Mouse (Mus musculus) ovary, postnatal 14 days (tissue): ENCODE results near the gene Ldlrad3.

Experiments
- DNase-seq: peaks from one replicate; pipeline ENCODE4 v3.0.0; 2022; ENCODE audit warnings: low spot score

Gene Ldlrad3

DNA sequence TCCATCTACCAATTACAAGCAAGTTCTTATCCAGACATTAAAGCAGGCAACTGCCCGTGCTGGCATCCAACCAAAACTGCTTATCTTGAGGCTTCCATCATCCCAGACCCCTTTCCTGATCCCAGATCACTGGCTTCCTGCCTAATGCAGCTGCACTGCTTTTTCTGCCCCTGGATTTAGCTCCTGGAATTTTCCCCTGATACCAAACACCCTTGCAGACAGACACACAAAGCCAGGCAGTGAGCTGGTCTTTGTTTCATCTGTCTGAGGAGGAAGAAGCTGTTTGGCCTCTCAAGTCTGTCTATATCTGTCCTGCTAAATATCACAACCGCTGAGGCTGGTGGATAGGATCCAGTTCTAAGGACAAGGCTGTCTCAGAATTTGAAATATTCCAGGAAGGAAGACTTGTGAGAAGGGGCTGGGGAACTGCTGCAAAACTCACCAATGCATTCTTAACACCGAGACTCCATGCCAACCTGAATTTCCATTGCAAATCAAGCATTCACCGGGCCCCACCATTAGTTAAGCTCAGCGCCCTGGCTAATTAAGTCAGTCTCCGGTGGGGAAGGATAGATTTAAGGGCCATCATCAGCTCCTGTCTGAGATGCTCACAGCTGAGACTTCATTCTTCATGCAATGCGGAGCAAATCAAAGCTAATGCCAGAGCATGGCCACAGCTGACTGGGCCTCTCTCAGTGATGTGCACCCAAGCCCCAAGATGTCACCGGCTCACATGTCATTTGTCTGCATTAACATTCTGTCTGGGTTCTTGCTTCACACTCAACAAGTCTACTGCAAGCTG, 183.0 kb downstream of the Ldlrad3 start:
- DNase-seq = no peak

DNA sequence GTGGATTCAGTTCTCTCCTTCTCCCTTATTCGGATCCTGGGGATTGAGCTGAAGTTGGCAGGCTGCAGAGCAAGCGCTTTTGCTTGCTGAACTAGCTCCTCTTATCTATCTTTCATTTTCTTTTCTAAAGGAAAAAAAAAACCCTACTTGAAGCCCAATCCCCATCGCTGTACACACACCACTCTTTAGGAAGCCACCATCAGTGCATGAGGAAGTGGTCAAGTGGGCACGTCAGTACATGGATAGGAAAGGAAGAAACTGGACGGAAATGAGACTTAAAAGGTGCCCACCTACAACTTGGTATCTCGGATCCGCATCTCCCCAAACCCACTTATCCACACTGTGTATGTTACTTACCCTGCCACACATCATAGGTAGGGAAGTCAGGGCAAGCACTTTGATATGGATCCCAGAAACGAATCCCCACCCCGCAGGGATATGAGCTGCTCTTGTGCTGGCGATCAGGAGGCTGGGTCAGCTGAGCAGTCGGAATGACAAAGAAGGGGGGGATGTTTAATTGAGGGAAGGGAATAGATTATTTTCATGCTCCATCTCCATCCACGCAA, 183.7 kb downstream of the Ldlrad3 start:
- DNase-seq = no peak

DNA sequence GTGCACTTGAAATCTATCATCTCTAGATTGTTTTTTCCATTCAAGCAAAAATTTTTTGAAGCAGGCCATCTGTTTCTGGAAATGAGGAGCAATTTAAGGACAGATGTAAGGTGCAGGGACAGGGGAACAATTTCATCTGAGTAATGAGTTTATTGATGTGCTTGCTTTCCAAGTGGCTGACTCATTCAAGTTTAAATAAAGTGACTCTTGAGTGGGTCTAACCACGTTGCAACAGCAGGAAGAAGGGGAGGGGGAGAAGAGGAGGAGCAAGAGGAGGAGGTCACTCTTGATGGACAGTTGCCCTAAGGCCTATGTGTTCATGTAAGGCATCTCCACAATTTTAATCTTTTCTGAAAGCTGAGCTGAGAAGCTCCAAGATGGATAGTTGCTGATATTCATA, 184.5 kb downstream of the Ldlrad3 start:
- DNase-seq = no peak

DNA sequence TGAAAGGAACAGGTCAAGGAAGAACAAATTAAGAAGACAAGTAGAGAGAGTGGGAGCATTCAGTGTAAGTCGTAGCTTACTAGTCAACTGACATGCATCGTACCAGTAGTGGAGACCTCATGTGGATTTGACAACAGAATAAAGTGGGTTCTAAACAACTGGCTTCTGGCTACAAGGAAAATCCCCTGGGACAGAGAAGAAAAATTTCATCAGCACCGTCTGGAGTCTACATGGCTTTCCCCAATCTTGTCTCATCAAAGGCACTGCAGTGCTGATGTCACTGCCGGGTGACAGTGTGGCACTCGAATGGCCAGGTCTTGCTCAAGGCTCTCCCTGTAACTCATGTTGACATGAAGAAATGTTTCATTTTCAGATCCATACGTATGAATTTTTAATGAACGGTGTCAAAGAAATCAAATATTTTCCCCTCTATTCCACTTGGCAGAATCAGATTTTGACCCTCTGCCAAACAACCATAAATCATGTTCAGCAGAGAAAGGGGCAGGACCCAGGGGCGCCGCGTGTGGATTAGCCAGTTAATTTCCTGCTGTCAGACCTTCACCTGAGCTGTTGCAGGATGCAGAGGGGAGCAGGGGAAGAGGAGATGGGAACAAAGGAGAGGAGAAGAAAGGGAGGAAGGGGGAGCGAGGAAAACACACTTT, 187.1 kb downstream of the Ldlrad3 start:
- no peak for DNase-seq

DNA sequence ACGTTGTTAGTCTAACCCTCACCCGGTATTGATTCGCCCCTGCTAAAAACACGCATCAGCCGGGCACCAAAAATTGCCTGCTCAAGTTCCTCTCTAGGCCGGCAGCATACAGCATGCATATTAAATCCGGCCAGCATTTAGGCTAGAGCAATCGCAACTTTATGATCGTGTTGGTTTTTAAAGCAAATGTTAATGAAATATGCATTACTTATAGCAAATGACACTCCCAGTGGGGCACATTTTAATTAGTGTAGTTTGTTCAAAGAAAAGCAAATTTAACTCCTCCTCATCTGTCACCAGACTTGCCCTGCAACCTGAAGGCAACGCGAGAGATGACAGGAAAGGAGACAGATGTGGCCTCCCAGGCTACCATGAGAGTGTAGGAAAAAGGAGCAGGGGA, 189.2 kb downstream of the Ldlrad3 start:
- no peak for DNase-seq

DNA sequence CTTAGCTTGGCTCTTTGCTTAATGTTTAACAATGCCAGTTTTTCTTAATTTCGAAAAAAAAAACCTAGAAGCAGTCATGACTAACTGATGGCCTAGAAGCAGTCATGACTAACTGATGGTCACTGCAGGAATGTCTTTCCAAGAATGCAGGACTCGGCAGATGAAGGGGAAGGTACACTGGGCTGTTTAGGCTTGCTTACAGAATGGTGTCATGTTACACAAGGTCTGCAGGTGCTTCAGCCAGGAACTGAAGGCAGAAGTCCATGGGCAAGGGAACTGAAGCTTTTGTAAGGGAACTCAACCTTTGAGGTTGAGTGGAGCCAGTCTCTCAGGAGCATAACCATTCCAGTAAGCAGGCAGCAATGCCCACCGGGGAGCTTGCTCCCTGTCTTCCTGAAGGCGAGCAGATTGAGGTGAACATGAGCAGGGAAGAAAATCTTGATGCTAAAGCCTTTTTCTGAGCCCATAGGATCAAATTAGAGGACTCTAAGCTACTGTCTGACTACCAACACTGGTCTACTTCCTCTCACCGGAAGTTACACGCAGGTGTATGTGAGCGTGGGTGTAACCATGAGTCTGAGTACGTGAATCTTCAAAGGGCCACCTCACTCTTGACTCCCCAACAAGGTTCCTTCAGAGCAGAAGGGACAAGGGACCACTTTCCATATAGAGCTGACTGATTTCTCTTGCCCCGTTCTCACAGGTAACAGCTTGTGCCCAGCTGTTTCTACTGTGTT, 193.4 kb downstream of the Ldlrad3 start:
- no peak for DNase-seq

DNA sequence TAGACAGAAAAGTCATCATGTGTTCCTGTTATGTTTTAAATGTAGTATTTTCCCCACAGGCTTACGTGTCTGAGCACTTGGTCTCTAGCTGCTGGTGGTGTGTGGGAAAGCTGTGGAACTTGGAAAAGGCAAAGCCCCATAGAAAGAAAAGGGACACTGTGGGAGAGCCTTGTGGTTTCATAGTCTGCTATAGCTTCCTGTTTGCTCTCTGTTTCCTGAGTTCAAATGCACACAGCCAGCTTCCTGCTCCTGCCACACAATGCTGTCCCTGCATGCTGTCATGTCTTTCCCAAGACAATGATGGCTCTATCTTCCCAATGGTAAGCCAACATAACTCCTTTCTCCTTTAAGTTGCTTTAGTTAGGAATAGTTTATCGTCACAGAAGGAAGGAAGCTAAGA, 194.5 kb downstream of the Ldlrad3 start:
- DNase-seq = no peak

DNA sequence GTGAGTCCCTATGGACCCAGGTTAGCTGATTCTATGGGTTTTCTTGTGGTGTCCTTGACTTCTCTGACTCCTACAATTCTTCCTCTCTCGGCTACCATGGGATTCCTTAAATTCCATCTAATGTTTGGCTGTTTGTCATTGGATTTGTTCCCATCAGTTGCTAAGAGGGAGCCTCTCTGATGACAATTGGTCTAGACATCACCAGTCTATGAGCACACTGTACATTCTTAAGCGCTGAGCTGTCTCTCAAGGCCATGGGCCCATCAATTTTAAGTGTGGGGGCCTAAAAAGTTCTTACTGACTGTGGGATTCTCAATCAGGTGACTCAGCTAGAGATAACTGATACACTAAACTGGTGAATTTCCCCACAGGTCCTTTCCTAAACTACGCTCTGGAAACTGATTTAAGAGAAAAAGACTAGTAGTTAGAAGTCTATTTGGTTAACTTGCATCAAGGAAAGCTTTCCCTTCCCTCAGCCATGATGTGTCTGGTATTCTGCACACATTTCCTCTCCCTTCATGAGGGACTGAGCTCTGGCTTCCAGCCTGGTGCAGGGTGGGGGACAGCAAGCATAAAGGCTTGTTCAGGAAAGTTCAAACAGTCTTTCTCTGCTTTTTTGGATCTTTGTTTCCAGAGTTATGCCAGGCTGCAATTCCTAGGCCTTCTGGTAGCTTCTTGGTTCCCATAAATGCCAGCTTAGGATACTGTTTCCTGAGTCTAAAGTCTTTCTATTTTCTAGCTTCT, 199.7 kb downstream of the Ldlrad3 start:
- DNase-seq = no peak

DNA sequence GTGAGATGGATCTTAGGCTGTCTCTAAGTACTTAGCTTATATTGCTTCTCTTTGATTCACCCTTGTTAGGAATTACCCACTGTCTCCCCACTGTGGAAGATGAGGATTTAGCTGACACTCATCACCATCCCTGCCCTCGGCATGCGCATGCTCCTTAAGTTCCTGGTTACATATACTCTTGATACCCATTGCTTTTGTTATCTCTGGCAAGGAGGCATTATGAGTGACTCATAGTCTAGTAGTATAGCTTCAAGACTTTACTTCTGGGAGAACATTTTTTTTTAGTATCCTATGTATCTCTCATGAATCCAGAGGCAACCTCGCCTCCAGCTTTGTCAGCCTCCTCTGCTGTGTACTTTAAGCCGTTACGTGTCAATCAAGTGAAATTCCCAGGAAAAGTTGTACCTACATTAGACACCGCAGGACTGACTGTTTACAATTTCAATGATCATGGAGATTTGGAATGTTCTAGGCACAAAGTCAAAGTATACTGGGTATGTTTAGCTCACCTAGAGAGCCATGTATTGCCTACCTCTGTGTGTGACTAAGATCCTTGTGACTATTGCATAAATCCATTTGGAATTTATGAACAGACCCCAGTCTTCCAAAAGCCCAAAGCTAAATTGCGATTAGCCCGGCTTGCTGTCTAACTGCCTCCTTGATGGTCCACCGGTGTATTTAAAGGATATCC, 202.2 kb downstream of the Ldlrad3 start:
- DNase-seq = no peak

DNA sequence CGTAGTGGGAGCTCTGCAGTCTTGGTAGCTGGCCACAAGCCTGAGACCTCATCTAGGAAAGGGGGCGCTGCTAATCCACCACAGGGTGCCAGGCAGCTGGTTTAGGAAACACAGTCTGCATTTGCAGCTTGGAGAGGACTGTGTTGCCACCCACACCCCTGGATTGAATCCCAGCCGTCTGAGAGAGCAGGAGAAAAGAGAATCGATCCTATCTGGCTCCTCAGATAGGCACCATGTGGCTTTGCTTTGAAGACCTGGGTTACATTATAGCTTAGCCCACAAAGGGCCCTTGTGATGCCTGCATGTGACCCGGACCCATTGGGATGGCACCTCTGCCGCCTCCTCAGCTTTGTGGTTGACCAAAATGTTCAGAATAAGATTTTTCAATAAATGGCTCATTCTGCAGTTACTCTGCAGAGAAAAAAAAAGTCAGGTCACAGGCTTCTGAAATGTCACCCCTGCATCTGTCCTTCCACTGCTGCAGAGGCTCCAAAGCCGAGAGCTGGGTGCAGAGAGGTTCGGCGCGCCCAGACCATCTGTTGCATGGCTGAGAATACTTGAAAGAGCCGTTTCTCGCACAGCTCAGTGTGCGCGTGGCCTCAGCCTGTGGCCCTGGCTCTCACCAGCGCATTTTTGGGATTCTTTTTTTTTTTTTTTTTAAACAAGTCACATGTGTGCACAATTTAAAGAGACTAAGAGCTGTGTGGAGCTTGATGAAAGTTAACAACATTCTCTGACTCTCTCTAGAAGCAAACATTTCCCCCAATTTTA, 202.9 kb downstream of the Ldlrad3 start:
- no peak for DNase-seq

DNA sequence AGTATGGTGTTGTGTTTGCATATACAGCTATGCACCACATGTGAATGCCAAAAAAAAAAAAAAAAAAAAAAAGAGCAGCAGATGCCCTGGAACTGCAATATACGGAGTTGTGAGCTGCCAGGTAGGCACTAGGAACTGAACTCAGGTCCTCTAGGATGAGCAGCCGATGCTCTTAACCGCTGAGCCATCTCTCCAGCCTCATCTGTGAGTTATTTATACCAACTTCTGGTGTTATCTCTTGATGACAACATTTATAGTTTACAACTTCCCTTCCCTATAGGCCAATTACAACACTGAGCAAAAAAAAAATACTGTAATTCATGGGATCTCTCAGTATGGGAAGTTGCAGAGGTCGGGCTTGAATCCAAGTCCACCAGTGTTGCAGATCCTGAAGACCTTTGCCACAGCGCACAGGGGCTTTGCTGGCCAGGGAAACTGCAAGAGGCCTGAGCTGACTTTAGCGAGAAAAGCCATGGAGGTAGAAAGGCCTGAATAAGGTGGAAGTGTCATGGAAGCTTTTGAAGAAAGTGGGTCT, 204.2 kb downstream of the Ldlrad3 start:
- no peak for DNase-seq

DNA sequence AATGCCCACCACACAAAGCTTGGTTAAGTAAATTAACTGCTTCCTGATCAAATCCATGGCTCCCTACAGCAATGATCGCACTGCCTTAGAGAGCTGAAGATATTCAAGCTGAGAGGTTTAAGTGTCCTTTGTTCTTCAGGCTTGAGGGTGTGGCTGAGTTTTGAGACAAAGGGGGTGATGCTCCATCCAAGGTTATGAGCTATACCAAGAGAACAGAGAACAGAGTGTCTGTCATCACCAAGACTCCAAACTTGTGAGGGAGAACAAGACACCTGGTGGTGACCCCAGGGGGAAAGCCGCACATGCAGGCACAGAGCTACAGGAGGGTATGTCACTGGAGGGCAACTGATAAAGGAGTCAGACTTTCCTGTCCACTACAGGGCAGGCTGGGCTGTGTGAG, 205.0 kb downstream of the Ldlrad3 start:
- no peak for DNase-seq

DNA sequence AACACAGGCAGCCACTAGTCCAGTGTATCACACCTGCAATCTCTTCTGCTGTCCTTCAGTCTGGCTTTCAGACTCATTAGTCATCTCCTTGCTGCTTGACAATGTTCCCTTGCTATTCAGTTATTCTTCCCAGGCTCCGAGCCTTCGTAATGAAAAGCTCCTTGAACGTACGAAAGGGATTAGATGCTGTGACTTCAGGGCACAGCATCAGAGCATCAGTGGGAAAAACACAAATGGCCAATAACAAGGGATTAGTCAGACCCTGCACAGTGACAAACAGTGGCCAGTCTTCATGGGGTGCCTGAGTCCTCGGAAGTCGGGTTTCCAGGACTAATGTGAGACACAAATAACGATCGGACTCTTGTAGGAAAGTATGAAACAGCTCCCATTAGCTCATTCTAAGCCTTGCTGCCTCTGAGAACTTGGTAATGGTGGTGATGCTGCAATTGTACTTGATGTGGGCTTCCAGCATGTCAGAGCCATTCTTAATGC, 205.7 kb downstream of the Ldlrad3 start:
- DNase-seq = no peak

DNA sequence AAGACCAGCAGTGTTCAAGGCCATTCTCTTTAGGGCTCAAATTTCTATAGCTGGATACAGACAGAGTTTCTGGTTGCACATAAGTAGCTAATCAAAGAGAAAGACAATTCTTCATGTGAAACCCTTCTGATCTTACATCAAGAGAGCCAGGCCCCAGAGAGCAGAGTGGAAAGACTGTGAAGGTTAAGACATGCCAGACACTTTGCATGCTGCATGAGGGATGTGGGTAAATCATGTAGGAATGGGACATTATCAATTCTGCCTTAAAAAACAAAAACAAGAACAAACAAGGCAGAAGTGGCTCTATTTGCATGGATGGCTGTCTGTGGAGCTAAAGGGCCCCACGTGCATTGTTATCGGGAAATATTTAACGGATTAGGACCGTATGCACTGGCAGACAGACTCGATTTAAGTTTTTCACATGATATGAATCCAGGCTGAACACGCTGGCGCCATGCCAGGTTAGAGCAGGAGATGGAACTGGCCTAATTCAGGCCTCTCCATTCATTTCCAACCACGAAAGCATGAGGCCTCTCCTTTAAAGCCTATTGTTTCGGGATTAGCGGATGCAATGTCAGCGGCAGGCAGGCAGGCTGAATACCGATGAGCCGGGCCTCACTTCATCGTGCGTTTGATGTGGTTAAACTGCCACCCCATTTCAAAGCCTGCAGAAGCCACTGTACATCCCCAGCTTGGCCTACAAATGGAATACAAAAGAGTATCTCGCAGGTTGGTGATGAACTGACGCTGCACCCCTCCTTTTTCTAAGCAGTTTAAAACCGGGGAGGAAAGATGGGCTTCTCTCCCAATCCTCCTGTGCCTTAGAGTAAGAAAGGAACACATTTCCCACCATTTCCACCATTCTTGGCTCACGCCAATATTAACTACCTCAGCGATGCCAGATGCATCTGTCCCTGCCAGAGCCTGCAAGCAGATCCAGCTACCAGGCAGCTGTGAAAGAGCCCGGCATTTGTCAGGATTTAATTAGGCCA, 207.4 kb downstream of the Ldlrad3 start:
- DNase-seq = peak; percentile 7

DNA sequence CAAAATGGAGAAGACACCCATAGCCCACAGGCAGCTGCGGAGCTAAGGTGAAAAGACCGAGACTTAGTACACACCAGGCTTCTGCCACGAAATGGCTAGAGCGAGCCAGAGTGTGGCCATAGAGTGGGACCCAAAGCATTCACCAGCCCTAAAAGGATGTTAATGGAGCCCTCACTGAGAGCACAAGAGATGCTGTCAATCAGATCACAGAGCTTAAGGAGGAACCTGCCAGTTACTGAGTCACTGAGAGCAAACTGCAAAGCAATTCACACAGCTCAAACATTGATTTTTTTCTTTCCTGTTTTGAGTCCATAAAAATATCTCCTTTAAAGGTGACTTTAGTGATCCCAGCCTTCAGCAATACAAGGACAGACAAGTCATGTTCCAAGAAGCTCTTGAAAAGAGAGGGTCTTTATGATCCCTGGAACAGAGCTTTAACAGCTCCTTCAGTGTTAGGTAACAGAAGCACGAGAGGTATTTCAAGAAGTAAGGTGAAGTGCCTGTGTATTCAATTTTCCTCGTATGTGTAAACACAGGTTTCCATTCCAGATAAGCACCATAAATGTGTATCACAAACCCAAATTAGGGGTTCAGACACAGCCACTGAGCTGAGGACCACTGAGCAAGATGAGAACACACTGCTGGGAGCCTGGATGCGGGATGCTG, 209.7 kb downstream of the Ldlrad3 start:
- no peak for DNase-seq

DNA sequence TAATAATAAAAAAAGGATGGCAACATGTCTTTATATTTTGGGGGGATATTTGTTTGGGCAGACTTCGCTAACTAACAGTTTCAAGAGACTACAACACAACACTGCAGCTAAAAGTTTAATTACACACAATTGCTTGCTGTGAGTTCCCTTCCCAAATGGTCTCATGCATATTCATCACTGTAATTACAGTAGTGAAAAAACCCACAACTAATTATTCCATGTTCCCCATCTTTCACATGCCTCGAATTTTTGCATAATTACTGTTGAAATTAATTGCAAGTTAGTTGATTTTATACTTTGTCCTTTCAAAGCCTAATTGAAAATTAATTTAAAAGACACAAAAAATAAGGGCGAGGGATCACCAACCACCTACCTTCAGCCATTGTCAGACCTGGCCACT, 212.4 kb downstream of the Ldlrad3 start:
- no peak for DNase-seq

DNA sequence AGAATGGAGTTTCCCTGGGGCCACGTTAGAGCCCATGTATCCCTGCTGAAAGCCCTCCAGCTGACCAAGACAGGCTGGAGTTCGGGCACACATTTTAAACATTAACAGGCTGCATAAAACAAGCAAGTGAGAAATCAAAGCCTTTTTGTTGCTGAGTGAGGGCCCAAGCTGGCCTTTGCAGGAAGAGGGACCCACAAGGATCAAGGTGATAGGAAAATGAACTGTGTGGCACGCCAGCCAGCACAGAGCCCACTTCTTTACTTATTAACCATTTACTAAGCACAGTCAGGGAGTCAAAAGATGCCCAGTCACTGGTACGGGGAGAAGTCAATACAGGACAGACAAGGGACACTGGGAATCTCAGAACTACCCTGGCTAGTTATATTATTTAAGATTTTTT, 218.6 kb downstream of the Ldlrad3 start:
- DNase-seq = no peak

DNA sequence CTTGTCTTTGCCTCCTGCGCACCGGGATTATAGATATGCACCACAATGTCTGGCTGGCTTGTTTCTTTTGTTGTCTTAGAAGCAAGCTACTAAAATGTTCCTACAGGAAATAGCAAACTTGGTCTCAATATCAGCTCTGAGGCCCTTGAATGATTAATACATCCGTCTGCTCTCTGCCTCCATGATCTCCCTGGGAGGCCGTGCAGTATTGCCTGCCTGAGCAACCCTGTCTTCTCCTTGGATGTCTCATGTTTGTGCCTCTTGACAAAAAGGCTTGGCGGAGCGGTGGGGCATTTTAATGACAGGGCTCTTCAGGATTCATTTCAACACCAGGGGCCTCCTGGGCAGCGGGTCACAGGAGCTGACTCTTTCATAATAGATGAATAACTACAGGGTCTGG, 219.0 kb downstream of the Ldlrad3 start:
- DNase-seq = no peak
